Mouse (Mus musculus) brain, embryonic 18.5 days (tissue): ENCODE data around the gene Bag5.
A peak's percentile ranks its signal among the peaks of the same experiment; 100 is the strongest.

Experiments used
- DNase-seq: peaks from one replicate; pipeline ENCODE4 v3.0.0-alpha.2; 2012; ENCODE audit warnings: low read depth, low spot score

Gene Bag5

GRCm38 (mm10) chr12:111697708-111698107 lies 15.3 kb downstream of the Bag5 start:
- no peak for DNase-seq

GRCm38 (mm10) chr12:111696239-111696638 lies 16.8 kb downstream of the Bag5 start:
- DNase-seq, result no peak

GRCm38 (mm10) chr12:111694880-111695804 lies 17.9 kb downstream of the Bag5 start:
- no peak for DNase-seq

- no peak for DNase-seq
Measured at GRCm38 (mm10) chr12:111694271-111694781, 18.7 kb downstream of the Bag5 start.

GRCm38 (mm10) chr12:111693341-111694270 lies 19.5 kb downstream of the Bag5 start:
- DNase-seq, result peak; percentile 74

GRCm38 (mm10) chr12:111692899-111693298 lies 20.2 kb downstream of the Bag5 start:
- no peak for DNase-seq

GRCm38 (mm10) chr12:111691346-111691872 lies 21.6 kb downstream of the Bag5 start:
- DNase-seq, result no peak

- DNase-seq, result no peak
Measured at GRCm38 (mm10) chr12:111689426-111689825, 23.6 kb downstream of the Bag5 start.

- DNase-seq, result no peak
Measured at GRCm38 (mm10) chr12:111688069-111688428, 25.0 kb downstream of the Bag5 start.

- DNase-seq, result no peak
Measured at GRCm38 (mm10) chr12:111687350-111688068, 25.5 kb downstream of the Bag5 start.

GRCm38 (mm10) chr12:111686390-111686789 lies 26.7 kb downstream of the Bag5 start:
- DNase-seq, result no peak

GRCm38 (mm10) chr12:111682806-111683205 lies 30.3 kb downstream of the Bag5 start:
- DNase-seq, result no peak

- DNase-seq, result no peak
Measured at GRCm38 (mm10) chr12:111682003-111682402, 31.1 kb downstream of the Bag5 start.

- DNase-seq, result no peak
Measured at GRCm38 (mm10) chr12:111681305-111681704, 31.8 kb downstream of the Bag5 start.

GRCm38 (mm10) chr12:111680661-111681060 lies 32.4 kb downstream of the Bag5 start:
- DNase-seq, result no peak

GRCm38 (mm10) chr12:111678997-111679396 lies 34.1 kb downstream of the Bag5 start:
- DNase-seq, result no peak

GRCm38 (mm10) chr12:111678670-111678933 lies 34.5 kb downstream of the Bag5 start:
- DNase-seq, result no peak

- no peak for DNase-seq
Measured at GRCm38 (mm10) chr12:111677882-111678669, 35.0 kb downstream of the Bag5 start, which contains the start of gene Trmt61a. TSS of gene Trmt61a (plus strand) at chr12:111678105.

- no peak for DNase-seq
Measured at GRCm38 (mm10) chr12:111677421-111677820, 35.6 kb downstream of the Bag5 start.

GRCm38 (mm10) chr12:111675797-111676580 lies 37.1 kb downstream of the Bag5 start:
- no peak for DNase-seq
